Mouse (Mus musculus) layer of hippocampus, postnatal 10 days (tissue): ENCODE data around the gene Elovl1. TPM values are rescaled to one million over a fixed set of nuclear protein-coding genes. Genes with fewer than 3 reads are reported as not detected.

Experiments
- DNase-seq, 2 experiments: peaks; one replicate each; pipeline ENCODE4 v3.0.0; 2021; ENCODE audit warnings: low spot score in 2 of 2
- long read RNA-seq: library from polyadenylated mRNA; stranded (forward); transcript quantifications from one replicate; pipeline ENCODE4 v2.0.0, GENCODE M21; 2023
- total RNA-seq, 2 experiments: library from RNA; stranded (reverse); gene quantifications; 2 replicates each; pipeline ENCODE4 v1.2.3; 2021

Elovl1 gene
- 10 to 100 TPM; 16.4 to 17.7 TPM for total RNA-seq
- long read RNA-seq, transcript Elovl1-201 (8 exons, 1,811 nt): major isoform, 17 of 21 reads
- long read RNA-seq, partial matches to known transcripts: 1 of 21 reads
- long read RNA-seq, other reads (novel, unspliced or antisense): 2 of 21 reads

- peak; percentile 71 to 82 for DNase-seq
Observed at GRCm38 (mm10) chr4:118427768-118428451, at the start of gene Elovl1. Gene Elovl1, plus strand, starts transcription at chr4:118428093.

GRCm38 (mm10) chr4:118383271-118383670, 44.6 kb upstream of the Elovl1 start:
- DNase-seq: no peak

GRCm38 (mm10) chr4:118387316-118387715, 40.6 kb upstream of the Elovl1 start:
- no peak for DNase-seq

- DNase-seq: no peak
Observed at GRCm38 (mm10) chr4:118390146-118390545, 37.7 kb upstream of the Elovl1 start.

GRCm38 (mm10) chr4:118394505-118394904, 33.4 kb upstream of the Elovl1 start:
- DNase-seq: no peak

GRCm38 (mm10) chr4:118395289-118395688, 32.6 kb upstream of the Elovl1 start:
- no peak for DNase-seq

GRCm38 (mm10) chr4:118396433-118396832, 31.5 kb upstream of the Elovl1 start:
- no peak for DNase-seq

- no peak for DNase-seq
Observed at GRCm38 (mm10) chr4:118398400-118398799, 29.5 kb upstream of the Elovl1 start.

GRCm38 (mm10) chr4:118401421-118401820, 26.5 kb upstream of the Elovl1 start:
- no peak for DNase-seq

GRCm38 (mm10) chr4:118401918-118402317, 26.0 kb upstream of the Elovl1 start:
- no peak for DNase-seq

GRCm38 (mm10) chr4:118402701-118403100, 25.2 kb upstream of the Elovl1 start:
- no peak for DNase-seq

- peak; percentile 84 to 88 for DNase-seq
Observed at GRCm38 (mm10) chr4:118409142-118409900, 18.6 kb upstream of the Elovl1 start, which contains the start of the genes Szt2 and Med8. Gene Szt2, minus strand, starts transcription at chr4:118409273. Gene Med8, plus strand, starts transcription at chr4:118409337.

GRCm38 (mm10) chr4:118410871-118411270, 17.0 kb upstream of the Elovl1 start:
- no peak for DNase-seq

GRCm38 (mm10) chr4:118413553-118413952, 14.3 kb upstream of the Elovl1 start:
- DNase-seq: no peak

GRCm38 (mm10) chr4:118415779-118416178, 12.1 kb upstream of the Elovl1 start:
- DNase-seq: no peak

- DNase-seq: no peak
Observed at GRCm38 (mm10) chr4:118416329-118416728, 11.6 kb upstream of the Elovl1 start.

GRCm38 (mm10) chr4:118417112-118417797, 10.6 kb upstream of the Elovl1 start:
- DNase-seq: no peak

GRCm38 (mm10) chr4:118421384-118421783, 6.5 kb upstream of the Elovl1 start:
- DNase-seq: no peak

- no peak for DNase-seq
Observed at GRCm38 (mm10) chr4:118424541-118425160, 3.2 kb upstream of the Elovl1 start.

GRCm38 (mm10) chr4:118425374-118425773, 2.5 kb upstream of the Elovl1 start:
- DNase-seq: no peak

GRCm38 (mm10) chr4:118427415-118427767, 502 bp upstream of the Elovl1 start:
- no peak for DNase-seq
